Mouse (Mus musculus) forebrain, embryonic 15.5 days (tissue): ENCODE measurements around the gene Shisal1. TPM values are rescaled to one million over a fixed set of nuclear protein-coding genes. Genes with fewer than 3 reads are reported as not detected.

Experiments used
- ATAC-seq: fragments of 200-750 bp; cut with Nextera tagmentation; replicated peaks from 2 replicates; pipeline ENCODE4 v1.8.0; 2017; ENCODE audit warnings: mild to moderate bottlenecking, moderate TSS enrichment, moderate library complexity
- H3K27ac ChIP-seq: fragments of 300-500 bp; sonication (generic); replicated peaks from 2 replicates; pipeline ENCODE4 v1.5.1; 2015; ENCODE audit warnings: mild to moderate bottlenecking, inconsistent platforms
- H3K27me3 ChIP-seq: fragments of 300-500 bp; sonication (generic); 2 replicates; pipeline ENCODE4 v1.6.1; 2015; ENCODE audit warnings: inconsistent platforms
- H3K36me3 ChIP-seq: fragments of 300-500 bp; sonication (generic); 2 replicates; pipeline ENCODE4 v1.6.1; 2015; ENCODE audit warnings: mild to moderate bottlenecking, inconsistent platforms
- H3K4me1 ChIP-seq: fragments of 300-500 bp; sonication (generic); 2 replicates; pipeline ENCODE4 v1.6.1; 2015; ENCODE audit warnings: inconsistent platforms
- H3K4me2 ChIP-seq: fragments of 300-500 bp; sonication (generic); replicated peaks from 2 replicates; pipeline ENCODE4 v1.6.1; 2015; ENCODE audit warnings: mild to moderate bottlenecking, inconsistent platforms
- H3K4me3 ChIP-seq: fragments of 300-500 bp; sonication (generic); 2 replicates; pipeline ENCODE4 v1.5.1; 2015; ENCODE audit warnings: mild to moderate bottlenecking, inconsistent platforms
- H3K9ac ChIP-seq: fragments of 300-500 bp; sonication (generic); replicated peaks from 2 replicates; pipeline ENCODE4 v1.6.1; 2015; ENCODE audit warnings: mild to moderate bottlenecking, inconsistent platforms
- H3K9me3 ChIP-seq: fragments of 300-500 bp; sonication (generic); 2 replicates; pipeline ENCODE4 v1.6.1; 2016; ENCODE audit warnings: inconsistent platforms
- WGBS: fragments of 180-500 bp; shearing (Covaris S2); methylation state at CpG from one replicate; pipeline ENCODE4 v1.1.7; 2015; ENCODE audit warnings: mixed read lengths; 5-methylcytosine and 5-hydroxymethylcytosine counted together
- polyA plus RNA-seq: library from polyadenylated mRNA; unstranded; fragments of >200 nt; fragmentation: Nextera tagmentation; extraction: Ambion mirVana; gene quantifications from 2 replicates; pipeline ENCODE4 v1.2.1, GENCODE M21; 2015

Gene Shisal1
- polyA plus RNA-seq, 1 experiment from 2014 or later, result 11.3 TPM

DNA sequence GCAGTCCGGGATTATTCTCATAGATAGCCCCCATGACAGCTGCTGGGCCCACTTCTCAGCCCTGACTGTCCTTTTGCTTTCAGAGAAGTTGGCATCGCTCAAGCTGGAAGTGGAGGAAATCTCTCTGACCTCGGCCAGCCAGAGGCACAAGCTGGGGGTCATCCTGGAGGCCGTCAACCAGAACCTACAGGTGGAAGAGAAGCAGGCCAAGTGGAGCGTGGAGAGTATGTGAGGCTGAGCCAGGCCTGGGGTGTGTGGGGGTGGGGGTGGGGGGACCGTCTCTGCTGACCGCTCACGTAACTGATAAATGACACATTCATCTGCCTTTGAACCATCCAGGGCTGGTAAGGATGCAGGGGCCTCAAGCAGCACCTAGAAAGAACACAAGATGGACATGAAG, 117.0 kb downstream of the Shisal1 start:
- H3K4me1 ChIP-seq, result no peaks in the 10 kb centered on the region
- no peaks in the 10 kb centered on the region for H3K9me3 ChIP-seq
- 91% methylated on average over 8 of the region's 8 CpGs for WGBS
- ATAC-seq, result no peak
- no peak overlapping the region for H3K4me2 ChIP-seq
- no peaks in the 10 kb centered on the region for H3K36me3 ChIP-seq
- H3K9ac ChIP-seq, result no peak overlapping the region
- H3K4me3 ChIP-seq, result no peak overlapping the region
- H3K27ac ChIP-seq, result no peak overlapping the region
- H3K27me3 ChIP-seq, result no peaks in the 10 kb centered on the region

Other genes with a start within 250 kb of the Shisal1 start
- 2.8 and 3.8 TPM in 2 replicates for gene Parvb, start 215.1 kb downstream of the Shisal1 start, polyA plus RNA-seq
- gene Parvg, start 123.1 kb downstream of the Shisal1 start, polyA plus RNA-seq, result 0.75 and 1.0 TPM in 2 replicates
- 65.1 and 68.2 TPM in 2 replicates for gene Rtl6, start 110.7 kb upstream of the Shisal1 start, polyA plus RNA-seq
- 11.5 and 11.8 TPM in 2 replicates for gene Prr5, start 222.5 kb upstream of the Shisal1 start, polyA plus RNA-seq